Mouse (Mus musculus): ENCODE data around the gene Tbc1d24. TPM values are rescaled to one million over a fixed set of nuclear protein-coding genes. Genes with fewer than 3 reads are reported as not detected.

The Tbc1d24 gene
- total and polyA plus RNA-seq, 2 experiments from 2014 or later: 22.8 to 145 TPM

DNA sequence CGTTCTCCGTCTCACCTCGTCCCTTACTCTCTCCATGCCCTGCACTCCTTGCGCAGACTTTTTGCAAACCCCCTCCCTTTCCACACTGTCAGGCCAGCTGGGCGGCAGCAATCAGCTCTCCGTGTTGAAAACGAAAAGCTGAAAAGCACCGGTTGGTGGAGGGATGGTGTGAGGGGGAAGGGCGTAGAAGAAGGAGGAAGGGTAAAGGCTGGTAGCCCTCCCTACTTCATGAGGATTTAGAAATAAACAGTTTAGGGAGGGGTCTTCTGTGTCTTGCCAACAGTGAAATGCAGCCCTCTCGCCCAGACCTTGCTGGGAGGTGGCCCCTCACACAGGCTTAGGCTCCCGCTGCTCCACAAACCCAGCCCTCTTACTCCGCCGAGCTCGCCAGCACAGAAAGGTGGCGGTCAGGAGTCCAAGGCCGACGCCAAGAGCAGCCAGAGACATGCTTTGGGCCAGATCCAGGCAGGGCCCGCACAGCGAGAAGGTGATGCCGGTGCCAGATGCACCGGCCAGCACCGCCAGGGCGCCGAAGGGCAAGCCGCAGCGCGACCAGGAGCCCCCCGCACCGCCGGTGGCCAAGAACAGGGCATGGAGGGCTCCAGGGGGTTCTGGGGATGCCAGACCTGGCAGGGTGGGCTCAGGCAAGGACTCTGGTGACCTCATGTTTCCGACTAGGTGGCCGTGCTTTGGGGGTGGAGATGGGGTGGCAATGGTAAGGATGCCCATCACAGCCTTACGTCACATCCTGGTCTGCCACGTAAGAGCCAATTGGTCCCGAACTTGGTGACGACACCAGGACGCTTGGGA, 6.5 kb upstream of the Tbc1d24 start:
- peak; percentile 80 for ATAC-seq
- Histone ChIP-seq H3K9me3 (ENCODE audit: low read length) (no peaks in the 10 kb centered on the region), H3K27me3 (ENCODE audit: insufficient read depth, low read length) (no peaks in the 10 kb centered on the region), H3K9ac (replicated peaks; ENCODE audit: low read length) (peak overlapping the region; percentile 67), H3K4me2 (ENCODE audit: low read depth, low read length) (peak overlapping the region; percentile 94), H3K4me3 (ENCODE audit: low read length) (peak overlapping the region; percentile 49), H3K36me3 (ENCODE audit: insufficient read depth, low read length) (peaks cover 7% of the 10 kb centered on the region; the same call in 1 of the 2 replicates), H3K27ac (peak overlapping the region; percentile 93), H3K4me1 (ENCODE audit: insufficient read depth, low read length) (peaks cover 47% of the 10 kb centered on the region)
- no peak for TF ChIP-seq CTCF (IDR thresholded peaks at IDR 0.05; ENCODE audit: low read depth)
- 1% methylated on average over 37 of the region's 37 CpGs for WGBS
- DNase-seq (ENCODE audit: low spot score): peak; percentile 93

DNA sequence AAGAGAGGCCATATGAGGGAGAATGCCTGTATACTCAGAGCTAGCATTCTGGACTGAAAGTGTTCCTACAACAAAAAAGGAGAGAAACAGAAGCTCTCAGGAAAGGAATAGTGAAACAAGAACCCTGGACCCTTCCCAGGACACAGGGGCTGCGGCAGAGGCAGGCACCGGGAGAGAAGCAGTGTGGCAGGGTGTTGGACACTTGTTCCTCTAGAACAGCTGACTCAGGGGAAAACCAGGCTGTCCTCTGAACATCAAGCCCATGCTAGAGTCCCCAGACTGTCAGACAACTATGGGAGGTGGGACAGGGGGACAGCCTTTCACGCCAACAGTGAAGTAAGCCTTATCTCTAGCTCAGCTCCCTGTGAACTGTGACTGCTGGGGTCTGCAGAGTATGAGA, 5.2 kb upstream of the Tbc1d24 start:
- Histone ChIP-seq H3K27ac (peak overlapping the region; percentile 93; the same call in 1 of the 2 replicates), H3K4me1 (ENCODE audit: insufficient read depth, low read length) (peaks cover 59% of the 10 kb centered on the region), H3K4me3 (ENCODE audit: low read length) (no peak overlapping the region), H3K4me2 (ENCODE audit: low read depth, low read length) (peak overlapping the region; percentile 94; the same call in 1 of the 2 replicates), H3K9ac (replicated peaks; ENCODE audit: low read length) (no peak overlapping the region), H3K36me3 (ENCODE audit: insufficient read depth, low read length) (peaks cover 5% of the 10 kb centered on the region; the same call in 1 of the 2 replicates), H3K27me3 (ENCODE audit: insufficient read depth, low read length) (no peaks in the 10 kb centered on the region), H3K9me3 (ENCODE audit: low read length) (no peaks in the 10 kb centered on the region)
- DNase-seq (ENCODE audit: low spot score): no peak
- 75% methylated on average over 3 of the region's 3 CpGs for WGBS
- ATAC-seq: no peak
- TF ChIP-seq CTCF (IDR thresholded peaks at IDR 0.05; ENCODE audit: low read depth): no peak

DNA sequence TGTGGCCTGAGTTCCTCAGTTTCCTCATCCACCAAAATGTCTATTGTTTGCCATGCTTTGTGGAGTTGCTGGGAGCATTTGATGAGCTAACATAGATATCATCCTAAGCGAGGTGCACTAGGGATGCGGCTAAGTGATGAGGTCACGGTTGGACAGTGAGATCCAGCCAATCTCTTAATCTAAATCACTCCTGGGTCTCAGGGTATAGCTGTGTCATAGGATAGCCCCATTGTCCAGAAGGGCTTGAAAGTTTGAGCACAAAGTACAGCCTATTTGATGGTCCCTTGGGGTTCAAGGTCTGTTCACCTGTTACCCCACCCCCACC, 4.5 kb upstream of the Tbc1d24 start:
- 69% methylated on average over 3 of the region's 3 CpGs for WGBS
- H3K9ac ChIP-seq (replicated peaks; ENCODE audit: low read length): peak overlapping the region; percentile 76; the same call in 1 of the 2 replicates

GRCm38 (mm10) chr17:24209043-24209915, 3.9 kb upstream of the Tbc1d24 start, which contains the start of gene Ntn3:
Ntn3 (minus strand) TSS chr17:24209531.
- H3K27ac ChIP-seq: peak within 1 kb of the TSS; percentile 93
- peaks cover 68% of the 10 kb centered on the region for H3K4me1 ChIP-seq (ENCODE audit: insufficient read depth, low read length)
- no peaks in the 10 kb centered on the region for H3K36me3 ChIP-seq (ENCODE audit: insufficient read depth, low read length)
- under 1% methylated on average over 43 of the region's 43 CpGs for WGBS
- DNase-seq (ENCODE audit: low spot score) (peak; percentile 75), ATAC-seq (peak; percentile 21; the same call in 1 of the 2 replicates)
- peak within 1 kb of the TSS; percentile 44 for H3K4me3 ChIP-seq (ENCODE audit: low read length)
- H3K27me3 ChIP-seq (ENCODE audit: insufficient read depth, low read length): no peaks in the 10 kb centered on the region
- TF ChIP-seq CTCF (IDR thresholded peaks at IDR 0.05; ENCODE audit: low read depth): no peak
- H3K4me2 ChIP-seq (ENCODE audit: low read depth, low read length): peak within 1 kb of the TSS; percentile 93
- H3K9me3 ChIP-seq (ENCODE audit: low read length): no peaks in the 10 kb centered on the region
- peak within 1 kb of the TSS; percentile 76 for H3K9ac ChIP-seq (replicated peaks; ENCODE audit: low read length)

More for the DNA sequence above, 4.5 kb upstream of the Tbc1d24 start:
- H3K27ac ChIP-seq: peak overlapping the region; percentile 81; the same call in 1 of the 2 replicates
- TF ChIP-seq CTCF (IDR thresholded peaks at IDR 0.05; ENCODE audit: low read depth): no peak
- H3K4me3 ChIP-seq (ENCODE audit: low read length): no peak overlapping the region
- H3K4me1 ChIP-seq (ENCODE audit: insufficient read depth, low read length): peaks cover 62% of the 10 kb centered on the region
- DNase-seq (ENCODE audit: low spot score): no peak
- no peaks in the 10 kb centered on the region for H3K9me3 ChIP-seq (ENCODE audit: low read length)
- no peak for ATAC-seq
- no peaks in the 10 kb centered on the region for H3K36me3 ChIP-seq (ENCODE audit: insufficient read depth, low read length)
- H3K27me3 ChIP-seq (ENCODE audit: insufficient read depth, low read length): no peaks in the 10 kb centered on the region
- peak overlapping the region; percentile 93 for H3K4me2 ChIP-seq (ENCODE audit: low read depth, low read length)

GRCm38 (mm10) chr17:24208641-24209042, 3.3 kb upstream of the Tbc1d24 start:
- Histone ChIP-seq H3K27ac (peak overlapping the region; percentile 81; the same call in 1 of the 2 replicates), H3K9ac (replicated peaks; ENCODE audit: low read length) (peak overlapping the region; percentile 76), H3K4me3 (ENCODE audit: low read length) (peak overlapping the region; percentile 44), H3K27me3 (ENCODE audit: insufficient read depth, low read length) (no peaks in the 10 kb centered on the region), H3K4me1 (ENCODE audit: insufficient read depth, low read length) (peaks cover 74% of the 10 kb centered on the region), H3K4me2 (ENCODE audit: low read depth, low read length) (peak overlapping the region; percentile 93), H3K36me3 (ENCODE audit: insufficient read depth, low read length) (no peaks in the 10 kb centered on the region), H3K9me3 (ENCODE audit: low read length) (no peaks in the 10 kb centered on the region)
- peak; percentile 56 for DNase-seq (ENCODE audit: low spot score)
- no peak for TF ChIP-seq CTCF (IDR thresholded peaks at IDR 0.05; ENCODE audit: low read depth)
- WGBS: 1% methylated on average over 29 of the region's 29 CpGs
- no peak for ATAC-seq

- Histone ChIP-seq H3K36me3 (ENCODE audit: insufficient read depth, low read length) (no peaks in the 10 kb centered on the region), H3K4me1 (ENCODE audit: insufficient read depth, low read length) (peaks cover 77% of the 10 kb centered on the region), H3K9me3 (ENCODE audit: low read length) (no peaks in the 10 kb centered on the region), H3K4me2 (ENCODE audit: low read depth, low read length) (peak overlapping the region; percentile 93), H3K4me3 (ENCODE audit: low read length) (peak overlapping the region; percentile 44), H3K27me3 (ENCODE audit: insufficient read depth, low read length) (no peaks in the 10 kb centered on the region), H3K27ac (peak overlapping the region; percentile 81; the same call in 1 of the 2 replicates), H3K9ac (replicated peaks; ENCODE audit: low read length) (peak overlapping the region; percentile 76; the same call in 1 of the 2 replicates)
- no peak for TF ChIP-seq CTCF (IDR thresholded peaks at IDR 0.05; ENCODE audit: low read depth)
- DNase-seq (ENCODE audit: low spot score) (no peak), ATAC-seq (no peak)
- 55% methylated on average over 34 of the region's 34 CpGs for WGBS
Observed at GRCm38 (mm10) chr17:24207768-24208640, 2.6 kb upstream of the Tbc1d24 start.

Data from hindbrain, postnatal 0 days (tissue).